Mouse (Mus musculus): ENCODE data around the gene Ogt.

Gene Ogt

GRCm38 (mm10) chrX:101639741-101640166 is at the start of gene Ogt:
Gene Ogt (plus strand): TSS chrX:101640060.
- peak; percentile 93 for DNase-seq (ENCODE audit: low read depth, low spot score)

- no peak for DNase-seq (ENCODE audit: low read depth, low spot score)
Observed at GRCm38 (mm10) chrX:101616183-101616582, 23.7 kb upstream of the Ogt start.

- no peak for DNase-seq (ENCODE audit: low read depth, low spot score)
Observed at GRCm38 (mm10) chrX:101617889-101618288, 22.0 kb upstream of the Ogt start.

GRCm38 (mm10) chrX:101620317-101620716 is 19.5 kb upstream of the Ogt start:
- DNase-seq (ENCODE audit: low read depth, low spot score), result no peak

GRCm38 (mm10) chrX:101622539-101622938 is 17.3 kb upstream of the Ogt start:
- no peak for DNase-seq (ENCODE audit: low read depth, low spot score)

GRCm38 (mm10) chrX:101636821-101637525 is 2.9 kb upstream of the Ogt start:
- no peak for DNase-seq (ENCODE audit: low read depth, low spot score)

GRCm38 (mm10) chrX:101638856-101639255 is 1.0 kb upstream of the Ogt start:
- DNase-seq (ENCODE audit: low read depth, low spot score), result no peak

GRCm38 (mm10) chrX:101639306-101639705 is 554 bp upstream of the Ogt start:
- DNase-seq (ENCODE audit: low read depth, low spot score), result peak; percentile 3

- DNase-seq (ENCODE audit: low read depth, low spot score), result peak; percentile 10
Observed at GRCm38 (mm10) chrX:101640194-101641160, 617 bp downstream of the Ogt start.

GRCm38 (mm10) chrX:101641161-101641530 is 1.3 kb downstream of the Ogt start:
- DNase-seq (ENCODE audit: low read depth, low spot score), result no peak

- DNase-seq (ENCODE audit: low read depth, low spot score), result no peak
Observed at GRCm38 (mm10) chrX:101642091-101642490, 2.2 kb downstream of the Ogt start.

- no peak for DNase-seq (ENCODE audit: low read depth, low spot score)
Observed at GRCm38 (mm10) chrX:101645286-101645685, 5.4 kb downstream of the Ogt start.

GRCm38 (mm10) chrX:101646621-101647020 is 6.8 kb downstream of the Ogt start:
- no peak for DNase-seq (ENCODE audit: low read depth, low spot score)

- DNase-seq (ENCODE audit: low read depth, low spot score), result no peak
Observed at GRCm38 (mm10) chrX:101695686-101696085, 55.8 kb downstream of the Ogt start.

GRCm38 (mm10) chrX:101697537-101697936 is 57.7 kb downstream of the Ogt start:
- no peak for DNase-seq (ENCODE audit: low read depth, low spot score)

GRCm38 (mm10) chrX:101698232-101698631 is 58.4 kb downstream of the Ogt start:
- DNase-seq (ENCODE audit: low read depth, low spot score), result no peak

- DNase-seq (ENCODE audit: low read depth, low spot score), result no peak
Observed at GRCm38 (mm10) chrX:101705111-101705510, 65.3 kb downstream of the Ogt start.

- no peak for DNase-seq (ENCODE audit: low read depth, low spot score)
Observed at GRCm38 (mm10) chrX:101720401-101720800, 80.5 kb downstream of the Ogt start.

- DNase-seq (ENCODE audit: low read depth, low spot score), result no peak
Observed at GRCm38 (mm10) chrX:101730010-101730409, 90.2 kb downstream of the Ogt start.

- DNase-seq (ENCODE audit: low read depth, low spot score), result no peak
Observed at GRCm38 (mm10) chrX:101732644-101733043, 92.8 kb downstream of the Ogt start.

GRCm38 (mm10) chrX:101733288-101733687 is 93.4 kb downstream of the Ogt start:
- DNase-seq (ENCODE audit: low read depth, low spot score), result no peak

GRCm38 (mm10) chrX:101733828-101734319 is 94.0 kb downstream of the Ogt start, which contains the start of gene Cxcr3:
Gene Cxcr3 (minus strand): TSS chrX:101734269.
- DNase-seq (ENCODE audit: low read depth, low spot score), result no peak
